Mouse (Mus musculus): ENCODE data around the gene Mrps18b. TPM values are rescaled to one million over a fixed set of nuclear protein-coding genes. Genes with fewer than 3 reads are reported as not detected.

The Mrps18b gene
- polyA plus RNA-seq, 1 experiment from 2014 or later = 83.0 TPM

DNA sequence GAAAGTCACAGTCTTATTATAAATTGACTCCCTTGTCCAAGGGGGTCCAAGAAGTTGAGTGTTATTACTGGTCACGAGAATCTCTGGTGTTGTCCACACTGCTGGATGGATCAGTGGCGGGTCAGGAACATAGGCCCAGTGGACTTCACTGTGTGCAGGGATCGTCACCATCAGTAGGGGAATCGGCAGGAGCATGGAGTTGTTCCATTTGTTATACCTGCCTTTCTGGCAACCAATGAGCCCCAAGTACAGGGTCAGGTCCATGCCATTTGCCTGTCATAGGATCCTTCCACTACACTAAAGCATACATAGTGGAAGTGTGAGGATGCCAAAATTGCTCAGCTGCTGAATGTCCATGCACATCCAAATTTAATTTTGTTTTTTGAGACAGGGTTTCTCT, 16.4 kb upstream of the Mrps18b start:
- CTCF ChIA-PET = interaction anchor here (1.4 kb wide), 1 partner anchor 61 kb away, joined by 3 read pairs; no protein-coding TSS in a partner anchor

GRCm38 (mm10) chr17:35930627-35931026, 14.4 kb upstream of the Mrps18b start:
- in situ Hi-C loops (cut with MboI; ENCODE audit: low pct_unique_long_range_greater_than_20kb) = loop anchor here (10.0 kb wide), 2 partner anchors 184 to 254 kb away; no protein-coding TSS in a partner anchor
- CTCF ChIA-PET = no interaction called here
- POLR2A ChIA-PET = no interaction called here
- no peaks in the 10 kb centered on the region for H3K27me3 ChIP-seq
- DNase-seq (ENCODE audit: low read depth, low spot score) = no peak
- no peak for ATAC-seq
- TF ChIP-seq CTCF (IDR thresholded peaks at IDR 0.05) = no peak

More for the DNA sequence above, 16.4 kb upstream of the Mrps18b start:
- no peaks in the 10 kb centered on the region for H3K27me3 ChIP-seq
- DNase-seq (ENCODE audit: low read depth, low spot score) (no peak), ATAC-seq (no peak)
- POLR2A ChIA-PET = no interaction called here
- TF ChIP-seq CTCF (IDR thresholded peaks at IDR 0.05) = no peak
- in situ Hi-C loops (cut with MboI; ENCODE audit: low pct_unique_long_range_greater_than_20kb) = loop anchor here (10.0 kb wide), 2 partner anchors 182 to 252 kb away; no protein-coding TSS in a partner anchor

GRCm38 (mm10) chr17:35929534-35929933, 13.3 kb upstream of the Mrps18b start:
- POLR2A ChIA-PET = no interaction called here
- DNase-seq (ENCODE audit: low read depth, low spot score) (no peak), ATAC-seq (no peak)
- no peak for TF ChIP-seq CTCF (IDR thresholded peaks at IDR 0.05)
- no peaks in the 10 kb centered on the region for H3K27me3 ChIP-seq
- in situ Hi-C loops (cut with MboI; ENCODE audit: low pct_unique_long_range_greater_than_20kb) = no loop called here
- CTCF ChIA-PET = no interaction called here

DNA sequence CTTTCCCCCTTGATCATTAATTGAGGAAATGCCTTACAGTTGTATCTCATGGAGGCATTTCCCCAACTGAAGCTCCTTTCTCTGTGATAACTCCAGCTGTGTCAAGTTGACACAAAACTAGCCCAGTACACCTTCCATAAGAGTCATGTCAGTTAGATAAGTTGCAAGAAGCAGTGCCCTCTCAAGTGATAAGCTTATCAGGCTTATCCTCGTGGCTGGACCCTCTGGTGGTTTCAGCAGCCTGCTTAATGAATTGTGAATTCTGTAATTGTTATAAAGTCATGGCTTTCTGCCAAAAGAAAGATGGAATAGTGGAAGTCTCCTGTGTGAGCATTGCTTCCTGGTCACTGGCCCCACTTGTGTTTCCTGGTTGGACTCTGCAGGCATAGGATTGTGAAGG, 11.3 kb upstream of the Mrps18b start:
- no peak for ATAC-seq

GRCm38 (mm10) chr17:35923281-35923680, 7.1 kb upstream of the Mrps18b start:
- ATAC-seq (no peak), DNase-seq (ENCODE audit: low read depth, low spot score) (no peak)
- CTCF ChIA-PET = no interaction called here
- TF ChIP-seq CTCF (IDR thresholded peaks at IDR 0.05) = no peak
- POLR2A ChIA-PET = interaction anchor here (0.6 kb wide), 1 partner anchor 1981 kb away, joined by 3 read pairs; no protein-coding TSS in a partner anchor
- no peaks in the 10 kb centered on the region for H3K27me3 ChIP-seq
- in situ Hi-C loops (cut with MboI; ENCODE audit: low pct_unique_long_range_greater_than_20kb) = loop anchor here (25.0 kb wide), 1 partner anchor 1811 kb away; the partner anchor contains the start of genes Brd2 and H2-DMa

More for the DNA sequence above, 11.3 kb upstream of the Mrps18b start:
- DNase-seq (ENCODE audit: low read depth, low spot score) = no peak
- ChIA-PET POLR2A (interaction anchor here (0.6 kb wide), 1 partner anchor 263 kb away, joined by 4 read pairs; no protein-coding TSS in a partner anchor), CTCF (interaction anchor here (1.2 to 3.5 kb wide), 3 partner anchors 9 to 66 kb away, joined by 4 to 13 read pairs (median 7); no protein-coding TSS in a partner anchor)
- in situ Hi-C loops (cut with MboI; ENCODE audit: low pct_unique_long_range_greater_than_20kb) = no loop called here
- no peaks in the 10 kb centered on the region for H3K27me3 ChIP-seq
- TF ChIP-seq CTCF (IDR thresholded peaks at IDR 0.05) = no peak

GRCm38 (mm10) chr17:35922566-35922965, 6.4 kb upstream of the Mrps18b start:
- CTCF ChIA-PET = no interaction called here
- TF ChIP-seq CTCF (IDR thresholded peaks at IDR 0.05) = no peak
- DNase-seq (ENCODE audit: low read depth, low spot score) (no peak), ATAC-seq (no peak)
- H3K27me3 ChIP-seq = no peaks in the 10 kb centered on the region
- POLR2A ChIA-PET = interaction anchor here (0.6 kb wide), 1 partner anchor 1980 kb away, joined by 3 read pairs; no protein-coding TSS in a partner anchor
- in situ Hi-C loops (cut with MboI; ENCODE audit: low pct_unique_long_range_greater_than_20kb) = loop anchor here (25.0 kb wide), 1 partner anchor 1810 kb away; the partner anchor contains the start of genes Brd2 and H2-DMa

- ChIA-PET CTCF (interaction anchor here (0.9 kb wide), 1 partner anchor 22 kb away, joined by 3 read pairs; no protein-coding TSS in a partner anchor), POLR2A (interaction anchor here (0.6 kb wide), 1 partner anchor 1008 kb away, joined by 4 read pairs; no protein-coding TSS in a partner anchor)
These were observed 5.5 kb upstream of the Mrps18b start for GRCm38 (mm10) chr17:35921710-35922109.

GRCm38 (mm10) chr17:35920862-35921562, 4.8 kb upstream of the Mrps18b start:
- ATAC-seq (no peak), DNase-seq (ENCODE audit: low read depth, low spot score) (no peak)
- H3K27me3 ChIP-seq = no peaks in the 10 kb centered on the region
- in situ Hi-C loops (cut with MboI; ENCODE audit: low pct_unique_long_range_greater_than_20kb) = loop anchor here (25.0 kb wide), 1 partner anchor 1809 kb away; the partner anchor contains the start of genes Brd2 and H2-DMa
- no peak for TF ChIP-seq CTCF (IDR thresholded peaks at IDR 0.05)
- CTCF ChIA-PET = interaction anchor here (0.9 kb wide), 1 partner anchor 21 kb away, joined by 3 read pairs; no protein-coding TSS in a partner anchor
- POLR2A ChIA-PET = interaction anchor here (0.6 kb wide), 1 partner anchor 1009 kb away, joined by 4 read pairs; no protein-coding TSS in a partner anchor

More at GRCm38 (mm10) chr17:35921710-35922109, 5.5 kb upstream of the Mrps18b start:
- ATAC-seq (no peak), DNase-seq (ENCODE audit: low read depth, low spot score) (no peak)
- in situ Hi-C loops (cut with MboI; ENCODE audit: low pct_unique_long_range_greater_than_20kb) = loop anchor here (25.0 kb wide), 1 partner anchor 1809 kb away; the partner anchor contains the start of genes Brd2 and H2-DMa
- no peaks in the 10 kb centered on the region for H3K27me3 ChIP-seq
- TF ChIP-seq CTCF (IDR thresholded peaks at IDR 0.05) = no peak

DNA sequence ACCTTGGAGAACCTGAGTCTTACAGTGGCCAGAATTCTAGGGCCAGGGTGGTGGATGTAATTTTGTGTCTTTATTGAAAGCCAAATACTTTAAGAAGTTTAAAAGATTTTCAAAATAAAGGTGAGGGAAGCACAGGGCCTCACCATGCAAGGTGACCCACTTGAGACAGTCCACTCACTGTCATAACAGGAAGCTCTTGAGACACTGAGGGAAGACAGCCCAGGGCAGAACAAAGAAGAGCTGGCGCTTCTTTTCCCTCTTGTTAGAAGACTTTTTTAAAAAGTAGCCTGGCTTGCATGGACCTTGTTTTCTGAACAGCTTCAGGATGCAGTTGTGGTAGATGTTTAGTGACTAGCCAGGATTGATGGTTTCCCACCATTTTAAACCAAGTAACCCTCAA, 4.2 kb upstream of the Mrps18b start:
- H3K27me3 ChIP-seq = no peaks in the 10 kb centered on the region
- no peak for TF ChIP-seq CTCF (IDR thresholded peaks at IDR 0.05)
- POLR2A ChIA-PET = no interaction called here
- CTCF ChIA-PET = interaction anchor here (2.6 kb wide), 1 partner anchor 73 kb away, joined by 11 read pairs; no protein-coding TSS in a partner anchor
- in situ Hi-C loops (cut with MboI; ENCODE audit: low pct_unique_long_range_greater_than_20kb) = loop anchor here (25.0 kb wide), 1 partner anchor 1808 kb away; the partner anchor contains the start of genes Brd2 and H2-DMa
- DNase-seq (ENCODE audit: low read depth, low spot score) (no peak), ATAC-seq (no peak)

DNA sequence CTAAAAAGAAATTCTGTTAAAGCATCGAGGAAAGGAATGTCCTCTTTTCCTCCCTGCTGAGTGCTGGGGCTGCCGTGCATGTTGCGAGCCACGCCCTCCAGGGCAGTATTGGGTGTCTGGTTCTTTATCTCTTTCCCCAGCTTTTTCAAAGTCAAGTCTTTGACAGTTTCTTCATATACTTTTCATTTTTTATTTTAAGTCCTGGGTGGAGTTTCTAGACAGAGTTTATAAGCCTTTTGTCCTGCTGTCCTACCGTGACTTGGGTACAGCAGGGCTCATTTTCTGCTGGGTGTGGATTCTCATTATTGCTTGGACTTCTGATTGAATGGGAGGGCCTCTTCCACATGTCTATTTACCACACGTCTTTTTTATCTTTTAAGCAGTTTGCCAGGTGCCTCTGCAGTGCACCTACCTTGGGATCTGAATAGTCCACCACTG, 3.7 kb upstream of the Mrps18b start:
- DNase-seq (ENCODE audit: low read depth, low spot score) (no peak), ATAC-seq (no peak)
- no peak for TF ChIP-seq CTCF (IDR thresholded peaks at IDR 0.05)
- no peaks in the 10 kb centered on the region for H3K27me3 ChIP-seq
- in situ Hi-C loops (cut with MboI; ENCODE audit: low pct_unique_long_range_greater_than_20kb) = loop anchor here (5.0 to 25.0 kb wide), 2 partner anchors 83 to 1808 kb away; partner anchors contain the start of genes Brd2, H2-DMa and Tubb5
- CTCF ChIA-PET = interaction anchor here (2.3 to 2.6 kb wide), 2 partner anchors 13 to 74 kb away, joined by 5 to 11 read pairs; no protein-coding TSS in a partner anchor
- POLR2A ChIA-PET = interaction anchor here (1.0 to 1.3 kb wide), 5 partner anchors 18 to 85 kb away, joined by 3 to 5 read pairs (median 4); no protein-coding TSS in a partner anchor

Data from Patski (cell line).